22 mouse cellular contexts compared by ENCODE assay signal in the genomic region with DNA sequence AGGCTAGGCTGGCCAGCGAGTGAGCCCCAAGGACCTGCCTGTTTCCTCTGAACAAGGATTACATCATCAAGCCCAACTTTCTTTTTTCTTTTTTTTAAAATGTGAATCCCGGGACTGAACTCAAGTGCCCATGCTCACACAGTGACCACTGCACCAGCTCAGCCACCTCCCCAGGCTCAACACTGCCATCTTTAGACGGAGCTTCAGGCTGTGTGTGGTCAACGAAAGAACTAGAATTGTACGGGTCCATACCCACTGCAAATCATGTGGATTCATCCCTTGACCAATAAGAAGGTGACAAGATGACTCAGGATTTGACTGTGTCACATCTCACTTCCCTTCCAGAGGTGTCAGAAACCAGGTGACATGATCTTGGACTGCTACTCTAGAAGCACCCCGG. TPM values are rescaled to one million over a fixed set of nuclear protein-coding genes. Genes with fewer than 3 reads are reported as not detected.
DNase-seq lines count a peak whose midpoint lies in the region; ATAC-seq and TF ChIP-seq lines count a peak whose summit lies in the region.
"Had no signal": no experiment of that assay in that cellular context is flagged by ENCODE, and none has a peak within 500 bp of the region (broad histone marks: within the 10 kb centered on the region; RNA-seq: fewer than 3 reads in every experiment).

No protein-coding gene starts in this region.

- H3K4me3 ChIP-seq in intestine, postnatal 0 days (ENCODE audit: low read depth, low read length): no peak overlapping the region
- no peak overlapping the region for H3K4me3 ChIP-seq in intestine, embryonic 15.5 days (replicated peaks)
- no peak overlapping the region for H3K4me3 ChIP-seq in cortical plate, adult 2 months (ENCODE audit: insufficient read depth, low read length)
- H3K4me3 ChIP-seq: forebrain, embryonic 10.5 days; hindbrain, embryonic 15.5 days; kidney, embryonic 15.5 days; limb, embryonic 10.5 days; liver, embryonic 15.5 days had no signal

- DNase-seq in gastrocnemius, adult 18-20 months (ENCODE audit: low spot score): peak; percentile 50
- DNase-seq in gastrocnemius, postnatal 36 days: no peak
- peak; percentile 33 for DNase-seq in 416B (ENCODE audit: low read depth)
- no peak for DNase-seq in spleen, postnatal 4 days (ENCODE audit: low spot score in 2 of 2)
- DNase-seq: adrenal gland, adult 8-10 months had no signal

- H3K36me3 ChIP-seq in intestine, postnatal 0 days (ENCODE audit: control insufficient read depth, insufficient read depth): peaks cover 16% of the 10 kb centered on the region; the same call in 1 of the 2 replicates
- H3K36me3 ChIP-seq in intestine, embryonic 15.5 days: no peaks in the 10 kb centered on the region
- H3K36me3 ChIP-seq: forebrain, embryonic 10.5 days; hindbrain, embryonic 15.5 days; kidney, embryonic 15.5 days; limb, embryonic 10.5 days; liver, embryonic 15.5 days had no signal

- no peak overlapping the region for H3K27ac ChIP-seq in intestine, postnatal 0 days (ENCODE audit: low read depth, low read length)
- no peak overlapping the region for H3K27ac ChIP-seq in intestine, embryonic 15.5 days
- no peak overlapping the region for H3K27ac ChIP-seq in cortical plate, adult 2 months (ENCODE audit: insufficient read depth, low read length)
- H3K27ac ChIP-seq: forebrain, embryonic 10.5 days; hindbrain, embryonic 15.5 days; kidney, embryonic 15.5 days; limb, embryonic 10.5 days; liver, embryonic 15.5 days; macrophage had no signal

- no peaks in the 10 kb centered on the region for H3K27me3 ChIP-seq in intestine, postnatal 0 days (replicated peaks; ENCODE audit: control insufficient read depth, insufficient read depth, low read length)
- H3K27me3 ChIP-seq in intestine, embryonic 15.5 days (replicated peaks): no peaks in the 10 kb centered on the region
- H3K27me3 ChIP-seq: hindbrain, embryonic 15.5 days; liver, embryonic 15.5 days had no signal

- WGBS in intestine, postnatal 0 days: 72% methylated on average over 6 of the region's 6 CpGs
- 71% methylated on average over 6 of the region's 6 CpGs for WGBS in intestine, embryonic 15.5 days

- no peak overlapping the region for H3K9ac ChIP-seq in intestine, postnatal 0 days (ENCODE audit: low read depth, low read length)
- H3K9ac ChIP-seq in intestine, embryonic 15.5 days: no peak overlapping the region
- H3K9ac ChIP-seq: hindbrain, embryonic 15.5 days; kidney, embryonic 15.5 days; liver, embryonic 15.5 days had no signal

- no peak for TF ChIP-seq POLR2A in cortical plate, adult 2 months (IDR thresholded peaks at IDR 0.05; ENCODE audit: extremely low read depth, insufficient read depth, low read length)

- TF ChIP-seq CTCF in intestine, postnatal 0 days (IDR thresholded peaks at IDR 0.05; ENCODE audit: low read depth): peak; percentile 22; the same call in 1 of the 2 replicates
- peak; percentile 27; the same call in 1 of the 2 replicates for TF ChIP-seq CTCF in cortical plate, adult 2 months (IDR thresholded peaks at IDR 0.05; ENCODE audit: extremely low read depth, insufficient read depth, low read length)

- intact Hi-C loops in gastrocnemius, postnatal 36 days (cut with DNase I): no loop called here

- H3K4me2 ChIP-seq in intestine, postnatal 0 days (replicated peaks; ENCODE audit: low read depth): no peak overlapping the region
- H3K4me2 ChIP-seq in intestine, embryonic 15.5 days (replicated peaks): no peak overlapping the region
- H3K4me2 ChIP-seq: hindbrain, embryonic 15.5 days; kidney, embryonic 15.5 days; liver, embryonic 15.5 days; midbrain, embryonic 11.5 days had no signal

- H3K9me3 ChIP-seq in intestine, postnatal 0 days (ENCODE audit: control insufficient read depth): no peaks in the 10 kb centered on the region
- no peaks in the 10 kb centered on the region for H3K9me3 ChIP-seq in intestine, embryonic 15.5 days
- H3K9me3 ChIP-seq: forebrain, embryonic 10.5 days; hindbrain, embryonic 15.5 days; kidney, embryonic 15.5 days; limb, embryonic 10.5 days; liver, embryonic 15.5 days had no signal

- ATAC-seq in intestine, postnatal 0 days: no peak
- no peak for ATAC-seq in intestine, embryonic 15.5 days
- ATAC-seq: activated CD4-positive, CD25-positive, alpha-beta regulatory T cell, adult 4 months; intestine, embryonic 16.5 days had no signal

- no peaks in the 10 kb centered on the region for H3K4me1 ChIP-seq in intestine, postnatal 0 days (replicated peaks; ENCODE audit: control insufficient read depth, insufficient read depth, low read length)
- H3K4me1 ChIP-seq in intestine, embryonic 15.5 days (replicated peaks): no peaks in the 10 kb centered on the region
- no peaks in the 10 kb centered on the region for H3K4me1 ChIP-seq in cortical plate, adult 2 months (ENCODE audit: control insufficient read depth, insufficient read depth, low read length)
- H3K4me1 ChIP-seq: liver, embryonic 15.5 days had no signal

RNA-seq across cellular contexts. Expression of a gene that starts 24.9 kb away (rescaled TPM):
- total RNA-seq in gastrocnemius, adult 18-20 months (2021): 1 to 10 TPM; 3.3 to 5.9 TPM
- total RNA-seq in gastrocnemius, postnatal 36 days (2021): 1 to 10 TPM; 3.2 to 6.2 TPM
- 0.95 and 1.8 TPM in 2 replicates for polyA plus RNA-seq in intestine, postnatal 0 days (2015; fragmentation: Nextera tagmentation; extraction: Ambion mirVana)
- 7.6 and 8.1 TPM in 2 replicates for polyA plus RNA-seq in intestine, embryonic 15.5 days (2015; fragmentation: Nextera tagmentation; extraction: Ambion mirVana)
- 29.1 and 31.5 TPM in 2 replicates for polyA plus RNA-seq in cortical plate, adult 2 months (2012; rRNA removed)
- total RNA-seq: MEL had no signal
- polyA plus RNA-seq: activated CD4-positive, CD25-positive, alpha-beta regulatory T cell, adult 4 months; macrophage had no signal

RNA-seq across cellular contexts. Expression of a gene that starts 33.5 kb away (rescaled TPM):
- 10 to 100 TPM in 1 of 2 experiments, 1 to 10 TPM in 1; 9.5 to 11.0 TPM for total RNA-seq in gastrocnemius, adult 18-20 months (2021)
- total RNA-seq in gastrocnemius, postnatal 36 days (2021): 1 to 10 TPM; 5.3 to 9.1 TPM
- polyA plus RNA-seq in intestine, postnatal 0 days (2015; fragmentation: Nextera tagmentation; extraction: Ambion mirVana): 132 and 142 TPM in 2 replicates
- polyA plus RNA-seq in intestine, embryonic 15.5 days (2015; fragmentation: Nextera tagmentation; extraction: Ambion mirVana): 64.2 and 66.5 TPM in 2 replicates
- 0.15 and 0.29 TPM in 2 replicates for polyA plus RNA-seq in cortical plate, adult 2 months (2012; rRNA removed)
- total RNA-seq: MEL had no signal
- polyA plus RNA-seq: activated CD4-positive, CD25-positive, alpha-beta regulatory T cell, adult 4 months; macrophage; urinary bladder, adult 2 months had no signal

RNA-seq across cellular contexts. Expression of a gene that starts 36.0 kb away (rescaled TPM):
- under 1 TPM; 0.32 to 0.43 TPM for total RNA-seq in gastrocnemius, adult 18-20 months (2021)
- under 1 TPM; 0.15 to 0.89 TPM for total RNA-seq in gastrocnemius, postnatal 36 days (2021)
- not detected in 2 replicates for polyA plus RNA-seq in intestine, postnatal 0 days (2015; fragmentation: Nextera tagmentation; extraction: Ambion mirVana)
- polyA plus RNA-seq in intestine, embryonic 15.5 days (2015; fragmentation: Nextera tagmentation; extraction: Ambion mirVana): 0.08 TPM in 2 replicates
- polyA plus RNA-seq in cortical plate, adult 2 months (2012; rRNA removed): 0.10 and 0.13 TPM in 2 replicates
- total RNA-seq: MEL; neutrophil, adult 5-6 weeks had no signal
- polyA plus RNA-seq: activated CD4-positive, CD25-positive, alpha-beta regulatory T cell, adult 4 months; heart, embryonic 14.5 days; intestine, embryonic 16.5 days; liver, embryonic 15.5 days; lung, embryonic 16.5 days; macrophage; midbrain, embryonic 11.5 days; urinary bladder, adult 2 months had no signal

Comparison
In these comparisons a context has a peak if more than half of its experiments do, and no peak if none do; other contexts are left out.
1. DNase-seq: peak in gastrocnemius, adult 18-20 months (single experiment) and 416B (single experiment); none in gastrocnemius, postnatal 36 days (0 of 2) and spleen, postnatal 4 days (0 of 2).
2. RNA of a gene that starts 33.5 kb away (polyA plus RNA-seq): 132 to 142 TPM in intestine, postnatal 0 days and 64.2 to 66.5 TPM in intestine, embryonic 15.5 days; 0.15 to 0.29 TPM in cortical plate, adult 2 months; every median in the first group is over 10 times any median in the second.